Mouse (Mus musculus) heart, embryonic 11.5 days (tissue): Measurements from ENCODE around the gene Ppef1. TPM values are rescaled to one million over a fixed set of nuclear protein-coding genes. Genes with fewer than 3 reads are reported as not detected.

Experiments
- ATAC-seq: fragments of 200-750 bp; cut with Nextera tagmentation; replicated peaks from 2 replicates; pipeline ENCODE4 v1.8.0; 2017; ENCODE audit warnings: moderate library complexity; ENCODE audit not compliant: insufficient number of reproducible peaks, low FRiP score, low TSS enrichment
- H3K27ac ChIP-seq: fragments of 300-500 bp; sonication (generic); 2 replicates; pipeline ENCODE4 v1.5.1; 2014; ENCODE audit warnings: mild to moderate bottlenecking, low read depth, low read length
- H3K27me3 ChIP-seq: fragments of 300-500 bp; sonication (generic); 2 replicates; pipeline ENCODE4 v1.6.1; 2014; ENCODE audit warnings: mild to moderate bottlenecking, low read length, mixed read lengths; ENCODE audit not compliant: control insufficient read depth, insufficient read depth
- H3K36me3 ChIP-seq: fragments of 300-500 bp; sonication (generic); 2 replicates; pipeline ENCODE4 v1.6.1; 2014; ENCODE audit warnings: mild to moderate bottlenecking, low read length, moderate library complexity, mixed read lengths; ENCODE audit not compliant: control insufficient read depth, insufficient read depth
- H3K4me1 ChIP-seq: fragments of 300-500 bp; sonication (generic); 2 replicates; pipeline ENCODE4 v1.6.1; 2014; ENCODE audit warnings: low read length; ENCODE audit not compliant: control insufficient read depth, insufficient read depth
- H3K4me2 ChIP-seq: fragments of 300-500 bp; sonication (generic); 2 replicates; pipeline ENCODE4 v1.6.1; 2014; ENCODE audit warnings: mild to moderate bottlenecking, moderate library complexity
- H3K4me3 ChIP-seq: fragments of 300-500 bp; sonication (generic); 2 replicates; pipeline ENCODE4 v1.5.1; 2014; ENCODE audit warnings: low read depth, low read length
- H3K9ac ChIP-seq: fragments of 300-500 bp; sonication (generic); 2 replicates; pipeline ENCODE4 v1.6.1; 2014; ENCODE audit warnings: mild to moderate bottlenecking, low read depth, low read length, moderate library complexity
- H3K9me3 ChIP-seq: fragments of 300-500 bp; sonication (generic); replicated peaks from 2 replicates; pipeline ENCODE4 v1.6.1; 2016; ENCODE audit warnings: low read length; ENCODE audit not compliant: control insufficient read depth
- WGBS: fragments of 180-500 bp; shearing (Covaris S2); extraction: QIAGEN DNeasy Blood & Tissue Kit; methylation state at CpG from one replicate; pipeline ENCODE4 v1.1.7; 2014; ENCODE audit not compliant: insufficient replicate concordance; 5-methylcytosine and 5-hydroxymethylcytosine counted together
- polyA plus RNA-seq: library from polyadenylated mRNA; unstranded; fragments of >200 nt; fragmentation: Nextera tagmentation; extraction: Ambion mirVana; gene quantifications from 2 replicates; pipeline ENCODE4 v1.2.1, GENCODE M21; 2014

Ppef1 gene
- polyA plus RNA-seq, 1 experiment from 2014 or later = not detected

- Histone ChIP-seq H3K27ac (peak overlapping the region; percentile 68; the same call in 1 of the 2 replicates), H3K36me3 (no peaks in the 10 kb centered on the region), H3K9ac (no peak overlapping the region), H3K9me3 (no peaks in the 10 kb centered on the region), H3K27me3 (no peaks in the 10 kb centered on the region; the same call in 1 of the 2 replicates), H3K4me3 (no peak overlapping the region), H3K4me1 (no peaks in the 10 kb centered on the region), H3K4me2 (no peak overlapping the region)
- 0 out of 2 replicates have a peak, but pooled peaks have one; percentile 55 for ATAC-seq
- WGBS = 57% methylated on average over 4 of the region's 4 CpGs
These were observed 147.0 kb downstream of the Ppef1 start for GRCm38 (mm10) chrX:160588523-160588922.

- ATAC-seq = no peak
- Histone ChIP-seq H3K27ac (no peak overlapping the region), H3K27me3 (no peaks in the 10 kb centered on the region; the same call in 1 of the 2 replicates), H3K4me1 (no peaks in the 10 kb centered on the region), H3K9ac (no peak overlapping the region), H3K9me3 (no peaks in the 10 kb centered on the region), H3K36me3 (no peaks in the 10 kb centered on the region), H3K4me2 (no peak overlapping the region), H3K4me3 (no peak overlapping the region)
- 68% methylated on average over 1 of the region's 1 CpGs for WGBS
These were observed 150.5 kb downstream of the Ppef1 start for GRCm38 (mm10) chrX:160585110-160585509.

DNA sequence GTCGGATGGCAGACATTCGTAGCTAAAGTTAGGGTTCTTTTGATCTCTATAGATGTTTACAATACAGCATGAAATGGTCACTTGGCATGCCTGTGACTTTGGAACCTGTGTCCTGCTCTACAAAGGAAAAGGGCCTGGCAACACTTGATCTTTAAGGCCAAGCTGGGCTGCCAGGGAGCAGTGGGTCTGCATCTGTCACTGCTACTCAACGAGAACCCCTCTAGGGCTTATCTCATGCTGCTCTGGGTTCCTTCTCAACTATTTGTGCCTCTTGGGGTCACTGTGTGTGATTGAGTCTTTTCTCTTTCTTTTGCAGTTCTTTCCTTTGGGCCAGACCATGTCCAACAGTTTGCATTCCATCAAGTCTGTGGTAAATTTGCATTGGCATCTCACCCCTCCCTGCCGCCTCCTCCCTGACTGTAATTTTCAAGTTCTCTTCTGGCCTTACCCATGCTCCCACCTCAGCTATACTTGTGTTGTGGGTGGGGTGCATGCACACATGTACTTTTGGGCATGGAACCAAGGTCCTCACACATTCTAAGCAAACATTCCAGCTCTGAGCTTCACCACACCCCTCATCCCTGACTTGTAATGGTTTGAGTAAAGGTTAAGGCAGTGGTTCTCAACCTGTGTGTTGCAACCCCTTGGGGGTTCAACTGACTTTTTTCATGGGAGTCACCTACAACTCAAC is 151.3 kb downstream of the Ppef1 start:
- Histone ChIP-seq H3K4me2 (no peak overlapping the region), H3K4me3 (no peak overlapping the region), H3K4me1 (no peaks in the 10 kb centered on the region), H3K36me3 (no peaks in the 10 kb centered on the region), H3K9ac (no peak overlapping the region), H3K9me3 (no peaks in the 10 kb centered on the region), H3K27me3 (no peaks in the 10 kb centered on the region; the same call in 1 of the 2 replicates), H3K27ac (no peak overlapping the region)
- no peak for ATAC-seq
- WGBS = 83% methylated on average over 4 of the region's 4 CpGs

- Histone ChIP-seq H3K4me2 (no peak overlapping the region), H3K27me3 (no peaks in the 10 kb centered on the region; the same call in 1 of the 2 replicates), H3K4me3 (no peak overlapping the region), H3K36me3 (no peaks in the 10 kb centered on the region), H3K9ac (no peak overlapping the region), H3K4me1 (no peaks in the 10 kb centered on the region), H3K9me3 (no peaks in the 10 kb centered on the region), H3K27ac (no peak overlapping the region)
- 72% methylated on average over 5 of the region's 5 CpGs for WGBS
- no peak for ATAC-seq
These were observed 152.0 kb downstream of the Ppef1 start for GRCm38 (mm10) chrX:160583589-160583988.

Other genes with a start within 250 kb of the Ppef1 start
- 22.0 and 23.6 TPM in 2 replicates for gene Phka2, start 233.6 kb downstream of the Ppef1 start, polyA plus RNA-seq
- not detected in 2 replicates for gene Rs1, start 32.2 kb upstream of the Ppef1 start, polyA plus RNA-seq
- 0.23 TPM in 1 of 2 replicates, not detected in the other for gene Gja6, start 171.3 kb upstream of the Ppef1 start, polyA plus RNA-seq